Mouse (Mus musculus) cerebellum, adult 2 months (tissue): Measurements from ENCODE around the gene AC153137.1.

Experiments used
- CTCF ChIP-seq: fragments of 200-500 bp; IDR thresholded peaks from 2 replicates; pipeline ENCODE4 v1.5.1; 2011; ENCODE audit warnings: low read depth, mild to moderate bottlenecking, control low read depth, low read length, moderate library complexity, borderline replicate concordance; ENCODE audit not compliant: insufficient read depth
- POLR2A ChIP-seq: fragments of 200-500 bp; IDR thresholded peaks from 2 replicates; pipeline ENCODE4 v1.6.1; 2011; ENCODE audit warnings: low read length, control low read depth, borderline replicate concordance; ENCODE audit not compliant: insufficient read depth

DNA sequence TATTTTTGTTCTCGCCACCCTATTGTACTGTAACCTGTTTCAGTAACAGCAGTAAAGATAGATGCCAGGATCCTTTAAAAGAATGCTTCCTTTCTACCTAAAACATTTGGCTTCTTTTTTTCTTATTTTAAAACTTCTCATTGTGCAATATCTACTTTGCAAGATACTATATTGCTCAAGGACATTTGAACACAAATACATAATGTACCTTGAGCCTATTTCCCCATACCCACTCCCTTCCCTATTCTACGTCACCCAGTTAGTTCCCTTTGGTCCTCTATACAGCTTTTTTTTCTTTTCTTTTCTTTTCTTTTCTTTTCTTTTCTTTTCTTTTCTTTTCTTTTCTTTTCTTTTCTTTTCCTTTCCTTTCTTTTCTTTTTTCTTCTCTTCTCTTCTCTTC, 47.6 kb downstream of the AC153137.1 start:
- TF ChIP-seq CTCF: no peak
- TF ChIP-seq POLR2A: no peak
